In genomic region chr14:54253741-54254291, GRCm38 (mm10) we compare ENCODE assay signal across 8 mouse cellular contexts. TPM values are rescaled to one million over a fixed set of nuclear protein-coding genes. Genes with fewer than 3 reads are reported as not detected.
DNase-seq lines count a peak whose midpoint lies in the region; ATAC-seq and TF ChIP-seq lines count a peak whose summit lies in the region.

Dad1 (minus strand) TSS chr14:54254104.
Abhd4 (plus strand) TSS chr14:54254188.

- under 1% methylated on average over 39 of the region's 39 CpGs for WGBS in heart, embryonic 12.5 days
- WGBS in kidney, postnatal 0 days = under 1% methylated on average over 39 of the region's 39 CpGs
- WGBS in liver, embryonic 11.5 days = under 1% methylated on average over 39 of the region's 39 CpGs
- under 1% methylated on average over 39 of the region's 39 CpGs for WGBS in stomach, embryonic 14.5 days

- peak within 1 kb of the TSS; percentile 80 for H3K4me3 ChIP-seq in heart, embryonic 12.5 days
- H3K4me3 ChIP-seq in kidney, postnatal 0 days (replicated peaks; ENCODE audit: low read depth, low read length) = peak within 1 kb of the TSS; percentile 76
- peak within 1 kb of the TSS; percentile 90 for H3K4me3 ChIP-seq in liver, embryonic 11.5 days (ENCODE audit: low read depth, low read length)
- H3K4me3 ChIP-seq in stomach, embryonic 14.5 days (ENCODE audit: low read depth, low read length) = peak within 1 kb of the TSS; percentile 80

- no peaks in the 10 kb centered on the region for H3K9me3 ChIP-seq in heart, embryonic 12.5 days (replicated peaks)
- H3K9me3 ChIP-seq in kidney, postnatal 0 days (replicated peaks; ENCODE audit: low read length) = no peaks in the 10 kb centered on the region
- no peaks in the 10 kb centered on the region for H3K9me3 ChIP-seq in liver, embryonic 11.5 days (ENCODE audit: control insufficient read depth, low read length)
- H3K9me3 ChIP-seq in stomach, embryonic 14.5 days (ENCODE audit: control insufficient read depth, low read depth, low read length) = no peaks in the 10 kb centered on the region

- ATAC-seq in erythroid progenitor cell, adult 5-6 weeks (replicated peaks; ENCODE audit: low FRiP score, poor library complexity, severe bottlenecking) = peak; percentile 87
- ATAC-seq in heart, embryonic 12.5 days (ENCODE audit: insufficient number of reproducible peaks, low FRiP score) = peak; percentile 98
- ATAC-seq in kidney, postnatal 0 days (replicated peaks; ENCODE audit: low FRiP score, low read depth) = peak; percentile 99
- peak; percentile 99 for ATAC-seq in liver, embryonic 11.5 days (replicated peaks; ENCODE audit: low FRiP score)
- ATAC-seq in stomach, embryonic 14.5 days (ENCODE audit: insufficient number of reproducible peaks, insufficient read depth, low FRiP score, low read depth) = peak; percentile 100

- DNase-seq in CD4-positive helper T cell, adult 2 months (ENCODE audit: low read depth, low spot score) = peak; percentile 99
- DNase-seq in brain, embryonic 18.5 days (ENCODE audit: low read depth, low spot score) = peak; percentile 97
- DNase-seq in kidney, postnatal 0 days (ENCODE audit: low spot score) = peak; percentile 100
- DNase-seq in liver, embryonic 11.5 days (ENCODE audit: low spot score) = peak; percentile 94
- peak; percentile 98 for DNase-seq in naive thymus-derived CD4-positive, alpha-beta T cell, adult 2 months (ENCODE audit: low read depth)

- peaks cover 9% of the 10 kb centered on the region for H3K36me3 ChIP-seq in heart, embryonic 12.5 days
- 0 out of 2 replicates have a peak, but pooled peaks cover 2% of the 10 kb centered on the region for H3K36me3 ChIP-seq in kidney, postnatal 0 days (ENCODE audit: insufficient read depth, low read length)
- H3K36me3 ChIP-seq in liver, embryonic 11.5 days (ENCODE audit: control insufficient read depth, insufficient read depth, low read length) = peaks cover 3% of the 10 kb centered on the region; the same call in 1 of the 2 replicates
- no peaks in the 10 kb centered on the region; the same call in 1 of the 2 replicates for H3K36me3 ChIP-seq in stomach, embryonic 14.5 days (ENCODE audit: control insufficient read depth, insufficient read depth, low read length)

- peak within 1 kb of the TSS; percentile 86 for H3K9ac ChIP-seq in heart, embryonic 12.5 days
- H3K9ac ChIP-seq in kidney, postnatal 0 days (ENCODE audit: low read depth, low read length) = peak within 1 kb of the TSS; percentile 77
- peak within 1 kb of the TSS; percentile 83 for H3K9ac ChIP-seq in liver, embryonic 11.5 days (ENCODE audit: low read depth, low read length)
- peak within 1 kb of the TSS; percentile 63 for H3K9ac ChIP-seq in stomach, embryonic 14.5 days (replicated peaks; ENCODE audit: low read depth, low read length)

- peak within 1 kb of the TSS; percentile 72 for H3K4me2 ChIP-seq in heart, embryonic 12.5 days
- H3K4me2 ChIP-seq in kidney, postnatal 0 days (ENCODE audit: low read length) = peak within 1 kb of the TSS; percentile 77
- peak within 1 kb of the TSS; percentile 83 for H3K4me2 ChIP-seq in liver, embryonic 11.5 days
- peak within 1 kb of the TSS; percentile 54 for H3K4me2 ChIP-seq in stomach, embryonic 14.5 days (replicated peaks; ENCODE audit: low read depth, low read length)

- H3K27me3 ChIP-seq in heart, embryonic 12.5 days (replicated peaks) = no peaks in the 10 kb centered on the region
- H3K27me3 ChIP-seq in kidney, postnatal 0 days (ENCODE audit: insufficient read depth, low read length) = no peaks in the 10 kb centered on the region
- H3K27me3 ChIP-seq in liver, embryonic 11.5 days (replicated peaks; ENCODE audit: control insufficient read depth, insufficient read depth, low read length) = no peaks in the 10 kb centered on the region
- H3K27me3 ChIP-seq in stomach, embryonic 14.5 days (ENCODE audit: control insufficient read depth, insufficient read depth, low read length) = no peaks in the 10 kb centered on the region

- peaks cover 44% of the 10 kb centered on the region for H3K4me1 ChIP-seq in heart, embryonic 12.5 days (replicated peaks)
- peaks cover 34% of the 10 kb centered on the region for H3K4me1 ChIP-seq in kidney, postnatal 0 days (replicated peaks; ENCODE audit: insufficient read depth, low read length)
- peaks cover 19% of the 10 kb centered on the region for H3K4me1 ChIP-seq in liver, embryonic 11.5 days (replicated peaks; ENCODE audit: control insufficient read depth, insufficient read depth, low read length)
- H3K4me1 ChIP-seq in stomach, embryonic 14.5 days (ENCODE audit: control insufficient read depth, insufficient read depth, low read length) = peaks cover 36% of the 10 kb centered on the region

- H3K27ac ChIP-seq in heart, embryonic 12.5 days (ENCODE audit: poor library complexity, severe bottlenecking) = peak within 1 kb of the TSS; percentile 80
- peak within 1 kb of the TSS; percentile 88 for H3K27ac ChIP-seq in kidney, postnatal 0 days
- peak within 1 kb of the TSS; percentile 86 for H3K27ac ChIP-seq in liver, embryonic 11.5 days (ENCODE audit: low read depth, low read length)
- peak within 1 kb of the TSS; percentile 79 for H3K27ac ChIP-seq in stomach, embryonic 14.5 days (ENCODE audit: low read length)

- TF ChIP-seq CTCF in kidney, postnatal 0 days (IDR thresholded peaks at IDR 0.05; ENCODE audit: low read depth) = peak; percentile 3; the same call in 1 of the 2 replicates

RNA-seq across cellular contexts. Expression of gene Dad1, which starts in this region (rescaled TPM):
- 91.2 and 103 TPM in 2 replicates for total RNA-seq in erythroid progenitor cell, adult 5-6 weeks (2015; ENCODE audit: low replicate concordance)
- total RNA-seq in erythroid progenitor cell, adult 5-6 weeks (2017; ENCODE audit: low replicate concordance) = 33.0 and 61.6 TPM in 2 replicates
- polyA plus RNA-seq in heart, embryonic 12.5 days (2016; fragmentation: Nextera tagmentation; extraction: Ambion mirVana) = 365 and 374 TPM in 2 replicates
- 544 and 545 TPM in 2 replicates for polyA plus RNA-seq in kidney, postnatal 0 days (2015; fragmentation: Nextera tagmentation; extraction: Ambion mirVana)
- 309 and 312 TPM in 2 replicates for polyA plus RNA-seq in liver, embryonic 11.5 days (2014; fragmentation: Nextera tagmentation; extraction: Ambion mirVana)
- polyA plus RNA-seq in stomach, embryonic 14.5 days (2014; fragmentation: Nextera tagmentation; extraction: Ambion mirVana) = 400 and 406 TPM in 2 replicates

RNA-seq across cellular contexts. Expression of gene Abhd4, which starts in this region (rescaled TPM):
- total RNA-seq in erythroid progenitor cell, adult 5-6 weeks (2015; ENCODE audit: low replicate concordance) = 33.1 and 36.4 TPM in 2 replicates
- total RNA-seq in erythroid progenitor cell, adult 5-6 weeks (2017; ENCODE audit: low replicate concordance) = 11.3 and 24.4 TPM in 2 replicates
- 87.6 and 90.2 TPM in 2 replicates for polyA plus RNA-seq in heart, embryonic 12.5 days (2016; fragmentation: Nextera tagmentation; extraction: Ambion mirVana)
- 80.9 and 84.4 TPM in 2 replicates for polyA plus RNA-seq in kidney, postnatal 0 days (2015; fragmentation: Nextera tagmentation; extraction: Ambion mirVana)
- polyA plus RNA-seq in liver, embryonic 11.5 days (2014; fragmentation: Nextera tagmentation; extraction: Ambion mirVana) = 27.6 and 28.2 TPM in 2 replicates
- 52.2 and 54.3 TPM in 2 replicates for polyA plus RNA-seq in stomach, embryonic 14.5 days (2014; fragmentation: Nextera tagmentation; extraction: Ambion mirVana)

Comparison
In these comparisons a context has a peak if more than half of its experiments do, and no peak if none do; other contexts are left out.
1. Peak in every context shown above with its lines: DNase-seq, ATAC-seq, H3K4me3 ChIP-seq and H3K27ac ChIP-seq.